Mouse (Mus musculus): ENCODE results near the gene Pradc1. TPM values are rescaled to one million over a fixed set of nuclear protein-coding genes. Genes with fewer than 3 reads are reported as not detected.

Gene Pradc1
- 41.5 and 42.6 TPM in 2 replicates for polyA plus RNA-seq (2012; rRNA removed)

- no peaks in the 10 kb centered on the region for H3K27me3 ChIP-seq (ENCODE audit: control insufficient read depth, insufficient read depth, low read length)
- peak within 1 kb of the TSS; percentile 74 for H3K27ac ChIP-seq (ENCODE audit: control insufficient read depth, insufficient read depth, low read length)
- TF ChIP-seq POLR2A (IDR thresholded peaks at IDR 0.05; ENCODE audit: control insufficient read depth, extremely low read depth, insufficient read depth, low read length, poor library complexity) (peak; percentile 54), CTCF (IDR thresholded peaks at IDR 0.05; ENCODE audit: borderline replicate concordance, control insufficient read depth, extremely low read depth, insufficient read depth, low read length, poor library complexity) (no peak)
- H3K4me1 ChIP-seq (replicated peaks; ENCODE audit: control insufficient read depth, insufficient read depth, low read length) = peaks cover 9% of the 10 kb centered on the region
- DNase-seq = peak; percentile 97
- no peaks in the 10 kb centered on the region for H3K36me3 ChIP-seq (ENCODE audit: control insufficient read depth, insufficient read depth, low read length)
- under 1% methylated on average over 54 of the region's 54 CpGs for WGBS
- peak within 1 kb of the TSS; percentile 82 for H3K4me3 ChIP-seq (ENCODE audit: control insufficient read depth, insufficient read depth, low read length)
Measured at GRCm38 (mm10) chr6:85451664-85452410, at the start of gene Pradc1. Pradc1 (minus strand) TSS chr6:85451970.

GRCm38 (mm10) chr6:85500416-85500815 lies 48.6 kb upstream of the Pradc1 start:
- Histone ChIP-seq H3K27ac (ENCODE audit: control insufficient read depth, insufficient read depth, low read length) (no peak overlapping the region), H3K36me3 (ENCODE audit: control insufficient read depth, insufficient read depth, low read length) (no peaks in the 10 kb centered on the region), H3K27me3 (ENCODE audit: control insufficient read depth, insufficient read depth, low read length) (peaks cover 13% of the 10 kb centered on the region; the same call in 1 of the 2 replicates), H3K4me1 (replicated peaks; ENCODE audit: control insufficient read depth, insufficient read depth, low read length) (no peaks in the 10 kb centered on the region), H3K4me3 (ENCODE audit: control insufficient read depth, insufficient read depth, low read length) (no peak overlapping the region)
- no peak for DNase-seq
- 67% methylated on average over 1 of the region's 1 CpGs for WGBS
- TF ChIP-seq POLR2A (IDR thresholded peaks at IDR 0.05; ENCODE audit: control insufficient read depth, extremely low read depth, insufficient read depth, low read length, poor library complexity) (no peak), CTCF (IDR thresholded peaks at IDR 0.05; ENCODE audit: borderline replicate concordance, control insufficient read depth, extremely low read depth, insufficient read depth, low read length, poor library complexity) (no peak)

- no peak for DNase-seq
Measured at GRCm38 (mm10) chr6:85498147-85498546, 46.4 kb upstream of the Pradc1 start.

GRCm38 (mm10) chr6:85496976-85497375 lies 45.2 kb upstream of the Pradc1 start:
- H3K4me1 ChIP-seq (replicated peaks; ENCODE audit: control insufficient read depth, insufficient read depth, low read length) = no peaks in the 10 kb centered on the region
- peaks cover 3% of the 10 kb centered on the region; the same call in 1 of the 2 replicates for H3K27me3 ChIP-seq (ENCODE audit: control insufficient read depth, insufficient read depth, low read length)
- no peak overlapping the region for H3K4me3 ChIP-seq (ENCODE audit: control insufficient read depth, insufficient read depth, low read length)
- H3K27ac ChIP-seq (ENCODE audit: control insufficient read depth, insufficient read depth, low read length) = no peak overlapping the region
- no peak for DNase-seq
- no peak for TF ChIP-seq CTCF (IDR thresholded peaks at IDR 0.05; ENCODE audit: borderline replicate concordance, control insufficient read depth, extremely low read depth, insufficient read depth, low read length, poor library complexity)
- TF ChIP-seq POLR2A (IDR thresholded peaks at IDR 0.05; ENCODE audit: control insufficient read depth, extremely low read depth, insufficient read depth, low read length, poor library complexity) = no peak
- no peaks in the 10 kb centered on the region for H3K36me3 ChIP-seq (ENCODE audit: control insufficient read depth, insufficient read depth, low read length)

More at GRCm38 (mm10) chr6:85498147-85498546, 46.4 kb upstream of the Pradc1 start:
- H3K27ac ChIP-seq (ENCODE audit: control insufficient read depth, insufficient read depth, low read length) = no peak overlapping the region
- TF ChIP-seq POLR2A (IDR thresholded peaks at IDR 0.05; ENCODE audit: control insufficient read depth, extremely low read depth, insufficient read depth, low read length, poor library complexity) (no peak), CTCF (IDR thresholded peaks at IDR 0.05; ENCODE audit: borderline replicate concordance, control insufficient read depth, extremely low read depth, insufficient read depth, low read length, poor library complexity) (no peak)
- H3K27me3 ChIP-seq (ENCODE audit: control insufficient read depth, insufficient read depth, low read length) = peaks cover 6% of the 10 kb centered on the region; the same call in 1 of the 2 replicates
- H3K4me1 ChIP-seq (replicated peaks; ENCODE audit: control insufficient read depth, insufficient read depth, low read length) = no peaks in the 10 kb centered on the region
- 66% methylated on average over 9 of the region's 9 CpGs for WGBS
- H3K4me3 ChIP-seq (ENCODE audit: control insufficient read depth, insufficient read depth, low read length) = no peak overlapping the region
- H3K36me3 ChIP-seq (ENCODE audit: control insufficient read depth, insufficient read depth, low read length) = no peaks in the 10 kb centered on the region

- Histone ChIP-seq H3K36me3 (ENCODE audit: control insufficient read depth, insufficient read depth, low read length) (no peaks in the 10 kb centered on the region), H3K27ac (ENCODE audit: control insufficient read depth, insufficient read depth, low read length) (no peak overlapping the region), H3K4me3 (ENCODE audit: control insufficient read depth, insufficient read depth, low read length) (no peak overlapping the region), H3K4me1 (replicated peaks; ENCODE audit: control insufficient read depth, insufficient read depth, low read length) (no peaks in the 10 kb centered on the region), H3K27me3 (ENCODE audit: control insufficient read depth, insufficient read depth, low read length) (no peaks in the 10 kb centered on the region)
- no peak for TF ChIP-seq POLR2A (IDR thresholded peaks at IDR 0.05; ENCODE audit: control insufficient read depth, extremely low read depth, insufficient read depth, low read length, poor library complexity)
- TF ChIP-seq CTCF (IDR thresholded peaks at IDR 0.05; ENCODE audit: borderline replicate concordance, control insufficient read depth, extremely low read depth, insufficient read depth, low read length, poor library complexity) = no peak
- 90% methylated on average over 3 of the region's 3 CpGs for WGBS
- DNase-seq = no peak
Measured at GRCm38 (mm10) chr6:85491606-85492005, 39.8 kb upstream of the Pradc1 start.

- no peak for TF ChIP-seq POLR2A (IDR thresholded peaks at IDR 0.05; ENCODE audit: control insufficient read depth, extremely low read depth, insufficient read depth, low read length, poor library complexity)
- TF ChIP-seq CTCF (IDR thresholded peaks at IDR 0.05; ENCODE audit: borderline replicate concordance, control insufficient read depth, extremely low read depth, insufficient read depth, low read length, poor library complexity) = no peak
- Histone ChIP-seq H3K4me3 (ENCODE audit: control insufficient read depth, insufficient read depth, low read length) (no peak overlapping the region), H3K36me3 (ENCODE audit: control insufficient read depth, insufficient read depth, low read length) (no peaks in the 10 kb centered on the region), H3K4me1 (replicated peaks; ENCODE audit: control insufficient read depth, insufficient read depth, low read length) (no peaks in the 10 kb centered on the region), H3K27ac (ENCODE audit: control insufficient read depth, insufficient read depth, low read length) (no peak overlapping the region), H3K27me3 (ENCODE audit: control insufficient read depth, insufficient read depth, low read length) (no peaks in the 10 kb centered on the region)
- 71% methylated on average over 4 of the region's 4 CpGs for WGBS
- no peak for DNase-seq
Measured at GRCm38 (mm10) chr6:85490252-85490651, 38.5 kb upstream of the Pradc1 start.

Measured in thymus, adult 2 months (tissue).